9 mouse cellular contexts compared by ENCODE assay signal in genomic region chr9:119578636-119579438, GRCm38 (mm10). TPM values are rescaled to one million over a fixed set of nuclear protein-coding genes. Genes with fewer than 3 reads are reported as not detected.
DNase-seq lines count a peak whose midpoint lies in the region; ATAC-seq and TF ChIP-seq lines count a peak whose summit lies in the region.
"Had no signal": no experiment of that assay in that cellular context is flagged by ENCODE, and none has a peak within 500 bp of the region (broad histone marks: within the 10 kb centered on the region; RNA-seq: fewer than 3 reads in every experiment).

TSS of gene Scn5a (minus strand) at chr9:119579016.

- CTCF ChIA-PET in Patski (lab: Charles Lee): interaction anchor here (2.4 kb wide), 1 partner anchor 119 kb away, joined by 14 read pairs; no protein-coding TSS in a partner anchor

- under 1% methylated on average over 61 of the region's 99 CpGs for WGBS in heart, embryonic 13.5 days
- 2% methylated on average over 82 of the region's 99 CpGs for WGBS in limb, embryonic 11.5 days
- under 1% methylated on average over 67 of the region's 99 CpGs for WGBS in neural tube, embryonic 14.5 days

- no peaks in the 10 kb centered on the region for H3K36me3 ChIP-seq in CH12.LX (replicated peaks in 1 of 2; ENCODE audit: control insufficient read depth in 1 of 2, insufficient read depth in 1 of 2, low read length in 1 of 2)
- no peaks in the 10 kb centered on the region for H3K36me3 ChIP-seq in heart, embryonic 13.5 days
- no peaks in the 10 kb centered on the region for H3K36me3 ChIP-seq in limb, embryonic 11.5 days (ENCODE audit: control insufficient read depth, insufficient read depth, low read length)
- no peaks in the 10 kb centered on the region for H3K36me3 ChIP-seq in neural tube, embryonic 14.5 days (ENCODE audit: control insufficient read depth, insufficient read depth, low read length)

- peak within 1 kb of the TSS; percentile 67 to 88 (median 67) for H3K4me3 ChIP-seq in CH12.LX (replicated peaks in 1 of 3; ENCODE audit: low read depth in 2 of 3, low read length in 2 of 3, poor library complexity in 1 of 3)
- peak within 1 kb of the TSS; percentile 77 for H3K4me3 ChIP-seq in heart, embryonic 13.5 days
- H3K4me3 ChIP-seq in limb, embryonic 11.5 days (ENCODE audit: low read depth, low read length): peak within 1 kb of the TSS; percentile 40
- peak within 1 kb of the TSS; percentile 42 for H3K4me3 ChIP-seq in neural tube, embryonic 14.5 days (ENCODE audit: low read depth, low read length)

- no peak for DNase-seq in CH12.LX (ENCODE audit: extremely low read depth)
- no peak for DNase-seq in Patski (ENCODE audit: low read depth, low spot score)
- no peak for DNase-seq in limb, embryonic 11.5 days (ENCODE audit: low spot score)
- no peak for DNase-seq in left cerebral cortex, adult 8-10 months (ENCODE audit: low spot score in 2 of 2)
- DNase-seq in spleen, postnatal 14 days (ENCODE audit: low spot score in 2 of 2): no peak
- DNase-seq in ovary, postnatal 10 days (ENCODE audit: low spot score): no peak

- peaks cover 26 to 49% of the 10 kb centered on the region in 2 experiments for H3K4me1 ChIP-seq in CH12.LX (ENCODE audit: control insufficient read depth in 1 of 2, insufficient read depth in 2 of 2)
- H3K4me1 ChIP-seq in heart, embryonic 13.5 days: peaks cover 47% of the 10 kb centered on the region
- peaks cover 9% of the 10 kb centered on the region for H3K4me1 ChIP-seq in limb, embryonic 11.5 days (ENCODE audit: control insufficient read depth, insufficient read depth, low read length)
- peaks cover 6% of the 10 kb centered on the region; the same call in 1 of the 2 replicates for H3K4me1 ChIP-seq in neural tube, embryonic 14.5 days (ENCODE audit: control insufficient read depth, insufficient read depth, low read length)

- TF ChIP-seq EP300 in CH12.LX (IDR thresholded peaks at IDR 0.05; ENCODE audit: low read length): no peak

- in situ Hi-C loops in CH12.LX (cut with MboI; ENCODE audit: low pct_ligation_motif_present, low pct_unique_long_range_greater_than_20kb, low sequenced_read_pairs) (loop anchor here (10.0 kb wide), 1 partner anchor 474 kb away; the partner anchor contains the start of gene Dlec1), Patski (cut with MboI; ENCODE audit: low pct_unique_long_range_greater_than_20kb) (no loop called here)

- TF ChIP-seq POLR2A in CH12.LX (IDR thresholded peaks at IDR 0.05; ENCODE audit: low read depth, low read length): no peak

- TF ChIP-seq CTCF in CH12.LX (conservative IDR thresholded peaks at IDR 0.05 in 1 of 2, IDR thresholded peaks at IDR 0.05 in 1 of 2; ENCODE audit: low read depth in 2 of 2, low read length in 2 of 2) (no peak), Patski (IDR thresholded peaks at IDR 0.05) (no peak)

- H3K9me3 ChIP-seq in CH12.LX (replicated peaks; ENCODE audit: low read length): no peaks in the 10 kb centered on the region
- no peaks in the 10 kb centered on the region for H3K9me3 ChIP-seq in heart, embryonic 13.5 days
- H3K9me3 ChIP-seq in limb, embryonic 11.5 days (ENCODE audit: control insufficient read depth, low read length): no peaks in the 10 kb centered on the region
- H3K9me3 ChIP-seq in neural tube, embryonic 14.5 days (ENCODE audit: control insufficient read depth, low read length): no peaks in the 10 kb centered on the region

- peak within 1 kb of the TSS; percentile 62 for H3K9ac ChIP-seq in CH12.LX (ENCODE audit: insufficient read depth, low read depth)
- H3K9ac ChIP-seq in heart, embryonic 13.5 days: peak within 1 kb of the TSS; percentile 92
- H3K9ac ChIP-seq in limb, embryonic 11.5 days (ENCODE audit: low read length): peak within 1 kb of the TSS; percentile 53
- peak within 1 kb of the TSS; percentile 53 for H3K9ac ChIP-seq in neural tube, embryonic 14.5 days (replicated peaks; ENCODE audit: low read depth, low read length)

- no peaks in the 10 kb centered on the region for H3K79me2 ChIP-seq in CH12.LX (replicated peaks; ENCODE audit: control insufficient read depth, extremely low read depth, insufficient read depth, poor library complexity, severe bottlenecking)

- peak within 1 kb of the TSS; percentile 77 for H3K4me2 ChIP-seq in CH12.LX (ENCODE audit: insufficient read depth, low read depth, poor library complexity, severe bottlenecking)
- peak within 1 kb of the TSS; percentile 88 for H3K4me2 ChIP-seq in heart, embryonic 13.5 days
- peak within 1 kb of the TSS; percentile 86 for H3K4me2 ChIP-seq in limb, embryonic 11.5 days (ENCODE audit: low read depth, severe bottlenecking)
- H3K4me2 ChIP-seq in neural tube, embryonic 14.5 days (ENCODE audit: low read depth, low read length): peak within 1 kb of the TSS; percentile 92

- H3K27me3 ChIP-seq in CH12.LX (replicated peaks) (peaks cover 16% of the 10 kb centered on the region), Patski (no peaks in the 10 kb centered on the region)
- peaks cover 97% of the 10 kb centered on the region for H3K27me3 ChIP-seq in heart, embryonic 13.5 days (replicated peaks)
- H3K27me3 ChIP-seq in limb, embryonic 11.5 days (ENCODE audit: control insufficient read depth, insufficient read depth, low read length): peaks cover 58% of the 10 kb centered on the region
- peaks cover 62% of the 10 kb centered on the region for H3K27me3 ChIP-seq in neural tube, embryonic 14.5 days (ENCODE audit: control insufficient read depth, insufficient read depth, low read length)

- dilution Hi-C loops in CH12.LX (cut with MboI; ENCODE audit: extremely low pct_ligation_motif_present, extremely low pct_unique_long_range_greater_than_20kb, low sequenced_read_pairs): no loop called here

- TF ChIP-seq RAD21 in CH12.LX (IDR thresholded peaks at IDR 0.05; ENCODE audit: low read depth, low read length): no peak

- POLR2A ChIA-PET in Patski (lab: Charles Lee): interaction anchor here (1.2 to 1.6 kb wide), 2 partner anchors 13 to 118 kb away, joined by 3 to 6 read pairs; no protein-coding TSS in a partner anchor

- peak; percentile 51 for ATAC-seq in Patski
- peak; percentile 56; the same call in 1 of the 2 replicates for ATAC-seq in heart, embryonic 13.5 days (ENCODE audit: extremely low read depth, insufficient number of reproducible peaks, low FRiP score, low TSS enrichment)
- ATAC-seq in limb, embryonic 11.5 days (ENCODE audit: insufficient number of reproducible peaks, low FRiP score, low TSS enrichment, low read depth): 0 out of 2 replicates have a peak, but pooled peaks have one; percentile 17
- ATAC-seq in neural tube, embryonic 14.5 days (ENCODE audit: low read depth): peak; percentile 59

- no peak within 1 kb of the TSS for H3K27ac ChIP-seq in CH12.LX (ENCODE audit: insufficient read depth, low read depth)
- H3K27ac ChIP-seq in heart, embryonic 13.5 days (replicated peaks): peak within 1 kb of the TSS; percentile 36
- no peak within 1 kb of the TSS for H3K27ac ChIP-seq in limb, embryonic 11.5 days (replicated peaks; ENCODE audit: low read depth, low read length)
- H3K27ac ChIP-seq in neural tube, embryonic 14.5 days (ENCODE audit: low read depth, low read length): no peak within 1 kb of the TSS

TF ChIP-seq in CH12.LX, 34 proteins besides CTCF, POLR2A, EP300 and RAD21:
- TF ChIP-seq MXI1 (IDR thresholded peaks at IDR 0.05; ENCODE audit: low read depth, low read length) (peak; percentile 47; the same call in 1 of the 2 replicates), CHD2 (IDR thresholded peaks at IDR 0.05; ENCODE audit: low read length) (peak; percentile 68), USF2 (conservative IDR thresholded peaks at IDR 0.05; ENCODE audit: low read depth, low read length) (no peak), E2F4 (IDR thresholded peaks at IDR 0.05; ENCODE audit: insufficient replicate concordance, low read depth, low read length) (no peak), NRF1 (IDR thresholded peaks at IDR 0.05; ENCODE audit: low read depth, low read length) (no peak), TCF12 (IDR thresholded peaks at IDR 0.05; ENCODE audit: low read depth, low read length) (peak; percentile 63; the same call in 1 of the 2 replicates), ZC3H11A (IDR thresholded peaks at IDR 0.05; ENCODE audit: low read depth, low read length) (no peak), BHLHE40 (IDR thresholded peaks at IDR 0.05; ENCODE audit: low read depth, low read length) (peak; percentile 72), MAX (IDR thresholded peaks at IDR 0.05; ENCODE audit: low read length) (peak; percentile 9; the same call in 1 of the 2 replicates), ZKSCAN1 (IDR thresholded peaks at IDR 0.05; ENCODE audit: borderline replicate concordance, low read depth, low read length) (no peak), MAZ (IDR thresholded peaks at IDR 0.05; ENCODE audit: low read depth, low read length) (no peak)

RNA-seq across cellular contexts. Expression of gene Scn5a, which starts in this region (rescaled TPM):
- total RNA-seq in CH12.LX (2012; rRNA removed) (6.0 and 9.0 TPM in 2 replicates), CH12.LX (2014; rRNA removed) (1.9 and 2.0 TPM in 2 replicates)
- polyA plus RNA-seq in CH12.LX (2012; ENCODE audit: insufficient read length, low read depth) (4.2 and 4.3 TPM in 2 replicates), Patski (2021) (11.9 TPM)
- polyA plus RNA-seq in heart, embryonic 13.5 days (2015; fragmentation: Nextera tagmentation; extraction: Ambion mirVana): 7.4 and 7.8 TPM in 2 replicates
- polyA plus RNA-seq in limb, embryonic 11.5 days (2014; fragmentation: Nextera tagmentation; extraction: Ambion mirVana): 0.04 TPM in 1 of 2 replicates, not detected in the other
- polyA plus RNA-seq in neural tube, embryonic 14.5 days (2014; fragmentation: Nextera tagmentation; extraction: Ambion mirVana): 0.27 and 0.28 TPM in 2 replicates
- total RNA-seq in left cerebral cortex, adult 8-10 months (2022): 1 to 10 TPM; 3.5 to 4.6 (median 4.4) TPM
- total RNA-seq: common myeloid progenitor, adult 5-6 weeks had no signal

Comparison
In these comparisons a context has a peak if more than half of its experiments do, and no peak if none do; other contexts are left out.
1. Peak in ATAC-seq, H3K4me3 ChIP-seq, H3K9ac ChIP-seq and H3K4me2 ChIP-seq in limb, embryonic 11.5 days; RNA of the gene not detected or under 1 TPM.
2. Peak in ATAC-seq, H3K4me3 ChIP-seq, H3K9ac ChIP-seq and H3K4me2 ChIP-seq in neural tube, embryonic 14.5 days; RNA of the gene not detected or under 1 TPM.